12 mouse cellular contexts compared by ENCODE assay signal in genomic region chr2:78961023-78961422, GRCm38 (mm10).
A peak's percentile ranks its signal among the peaks of the same experiment; 100 is the strongest.
DNase-seq lines count a peak whose midpoint lies in the region; ATAC-seq and TF ChIP-seq lines count a peak whose summit lies in the region.
"Had no signal": no experiment of that assay in that cellular context is flagged by ENCODE, and none has a peak within 500 bp of the region (broad histone marks: within the 10 kb centered on the region; RNA-seq: fewer than 3 reads in every experiment).

No protein-coding gene starts in this region.

- WGBS in hindbrain, embryonic 15.5 days = 34% methylated on average over 7 of the region's 7 CpGs
- 57% methylated on average over 7 of the region's 7 CpGs for WGBS in hindbrain, embryonic 12.5 days
- WGBS in embryonic facial prominence, embryonic 15.5 days = 31% methylated on average over 7 of the region's 7 CpGs
- 77% methylated on average over 7 of the region's 7 CpGs for WGBS in stomach, postnatal 0 days

- H3K4me2 ChIP-seq in hindbrain, embryonic 15.5 days = no peak overlapping the region
- H3K4me2 ChIP-seq in hindbrain, embryonic 12.5 days (replicated peaks) = no peak overlapping the region
- no peak overlapping the region for H3K4me2 ChIP-seq in embryonic facial prominence, embryonic 15.5 days (replicated peaks)
- no peak overlapping the region for H3K4me2 ChIP-seq in stomach, postnatal 0 days (replicated peaks; ENCODE audit: low read depth)
- H3K4me2 ChIP-seq: stomach, embryonic 15.5 days had no signal

- ATAC-seq in hindbrain, embryonic 15.5 days (ENCODE audit: low FRiP score, low read depth) = peak; percentile 83
- no peak for ATAC-seq in hindbrain, embryonic 12.5 days (ENCODE audit: low FRiP score)
- no peak for ATAC-seq in embryonic facial prominence, embryonic 15.5 days (ENCODE audit: insufficient number of reproducible peaks, low FRiP score, low TSS enrichment, low read depth)
- no peak for ATAC-seq in stomach, postnatal 0 days (ENCODE audit: low FRiP score, low TSS enrichment)

- H3K9ac ChIP-seq in hindbrain, embryonic 15.5 days = no peak overlapping the region
- H3K9ac ChIP-seq in hindbrain, embryonic 12.5 days = no peak overlapping the region
- H3K9ac ChIP-seq in embryonic facial prominence, embryonic 15.5 days = no peak overlapping the region
- no peak overlapping the region for H3K9ac ChIP-seq in stomach, postnatal 0 days (ENCODE audit: low read length)
- H3K9ac ChIP-seq: stomach, embryonic 15.5 days had no signal

- H3K4me3 ChIP-seq in hindbrain, embryonic 15.5 days = no peak overlapping the region
- no peak overlapping the region for H3K4me3 ChIP-seq in hindbrain, embryonic 12.5 days
- no peak overlapping the region for H3K4me3 ChIP-seq in embryonic facial prominence, embryonic 15.5 days (replicated peaks)
- H3K4me3 ChIP-seq in stomach, postnatal 0 days (ENCODE audit: low read depth, low read length) = no peak overlapping the region
- H3K4me3 ChIP-seq: stomach, embryonic 15.5 days had no signal

- H3K27ac ChIP-seq in hindbrain, embryonic 15.5 days (replicated peaks) = no peak overlapping the region
- H3K27ac ChIP-seq in hindbrain, embryonic 12.5 days = no peak overlapping the region
- peak overlapping the region; percentile 44; the same call in 1 of the 2 replicates for H3K27ac ChIP-seq in embryonic facial prominence, embryonic 15.5 days (replicated peaks)
- no peak overlapping the region for H3K27ac ChIP-seq in stomach, postnatal 0 days (replicated peaks)
- H3K27ac ChIP-seq: stomach, embryonic 15.5 days had no signal

- no peak for TF ChIP-seq CTCF in stomach, postnatal 0 days (IDR thresholded peaks at IDR 0.05; ENCODE audit: low read depth)

- TF ChIP-seq EP300 in stomach, postnatal 0 days (optimal IDR thresholded peaks at IDR 0.05) = no peak

- no peaks in the 10 kb centered on the region for H3K9me3 ChIP-seq in hindbrain, embryonic 15.5 days
- no peaks in the 10 kb centered on the region for H3K9me3 ChIP-seq in hindbrain, embryonic 12.5 days (replicated peaks)
- H3K9me3 ChIP-seq in embryonic facial prominence, embryonic 15.5 days (replicated peaks) = no peaks in the 10 kb centered on the region
- H3K9me3 ChIP-seq in stomach, postnatal 0 days (ENCODE audit: control insufficient read depth, low read length) = no peaks in the 10 kb centered on the region
- H3K9me3 ChIP-seq: stomach, embryonic 15.5 days had no signal

- DNase-seq in cerebellum, adult 9-10 months = peak; percentile 12
- no peak for DNase-seq in cerebellum, adult 11-12 months
- DNase-seq in 416B (ENCODE audit: low read depth) = peak; percentile 5
- no peak for DNase-seq in stomach, postnatal 0 days (ENCODE audit: low spot score)
- DNase-seq in lung, postnatal 36 days = no peak
- DNase-seq: layer of hippocampus, postnatal 36 days; lung, adult 2 months; right cerebral cortex, adult 18-20 months had no signal

- H3K36me3 ChIP-seq in hindbrain, embryonic 15.5 days = no peaks in the 10 kb centered on the region
- H3K36me3 ChIP-seq in hindbrain, embryonic 12.5 days = no peaks in the 10 kb centered on the region
- H3K36me3 ChIP-seq in embryonic facial prominence, embryonic 15.5 days = no peaks in the 10 kb centered on the region
- no peaks in the 10 kb centered on the region for H3K36me3 ChIP-seq in stomach, postnatal 0 days (ENCODE audit: control insufficient read depth, insufficient read depth, low read length)
- H3K36me3 ChIP-seq: stomach, embryonic 15.5 days had no signal

- no peaks in the 10 kb centered on the region for H3K27me3 ChIP-seq in hindbrain, embryonic 15.5 days
- no peaks in the 10 kb centered on the region for H3K27me3 ChIP-seq in hindbrain, embryonic 12.5 days
- no peaks in the 10 kb centered on the region for H3K27me3 ChIP-seq in embryonic facial prominence, embryonic 15.5 days
- H3K27me3 ChIP-seq in stomach, postnatal 0 days (ENCODE audit: control insufficient read depth, insufficient read depth, low read length) = no peaks in the 10 kb centered on the region
- H3K27me3 ChIP-seq: stomach, embryonic 15.5 days had no signal

- peaks cover 12% of the 10 kb centered on the region for H3K4me1 ChIP-seq in hindbrain, embryonic 15.5 days (replicated peaks)
- peaks cover 14% of the 10 kb centered on the region for H3K4me1 ChIP-seq in hindbrain, embryonic 12.5 days
- peaks cover 16% of the 10 kb centered on the region; the same call in 1 of the 2 replicates for H3K4me1 ChIP-seq in embryonic facial prominence, embryonic 15.5 days
- no peaks in the 10 kb centered on the region for H3K4me1 ChIP-seq in stomach, postnatal 0 days (replicated peaks; ENCODE audit: control insufficient read depth, insufficient read depth)
- H3K4me1 ChIP-seq: stomach, embryonic 15.5 days had no signal

Comparison
In these comparisons a context has a peak if more than half of its experiments do, and no peak if none do; other contexts are left out.
1. DNase-seq: peak in cerebellum, adult 9-10 months (single experiment) and 416B (single experiment); none in cerebellum, adult 11-12 months (single experiment), stomach, postnatal 0 days (single experiment) and lung, postnatal 36 days (single experiment).